Mouse (Mus musculus): ENCODE results near the gene Sugct.
"Not testable (repeated sequence)": the region's sequence is repeated elsewhere in the genome, so short reads cannot be mapped to it uniquely, and the experiment has no call there.

The Sugct gene

GRCm38 (mm10) chr13:16847236-16847635, 848.1 kb downstream of the Sugct start:
- DNase-seq, result no peak

GRCm38 (mm10) chr13:16840994-16841393, 854.4 kb downstream of the Sugct start:
- DNase-seq, result no peak

GRCm38 (mm10) chr13:16838409-16838808, 856.9 kb downstream of the Sugct start:
- DNase-seq, result no peak

- no peak for DNase-seq
These were observed 860.2 kb downstream of the Sugct start for GRCm38 (mm10) chr13:16835111-16835510.

GRCm38 (mm10) chr13:16833069-16833468, 862.3 kb downstream of the Sugct start:
- DNase-seq, result no peak

DNA sequence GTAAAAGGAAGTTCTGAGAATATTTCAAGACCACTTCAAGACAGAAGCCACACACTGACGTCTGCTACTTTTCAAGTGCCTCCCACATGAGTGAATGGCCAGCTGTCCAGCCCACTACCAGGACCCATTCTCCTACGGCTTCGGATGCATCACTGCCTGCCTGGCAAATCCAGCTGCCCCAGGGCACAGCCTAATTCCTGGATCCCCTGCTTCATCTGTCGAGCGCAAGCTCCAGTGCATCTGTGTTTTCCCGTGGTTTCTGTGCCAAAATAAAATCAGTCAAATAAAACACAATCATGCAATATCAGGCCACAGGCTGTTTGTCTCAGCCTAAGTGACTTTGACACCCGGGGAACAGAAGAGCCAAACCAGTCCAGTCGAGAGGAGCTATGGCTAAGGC, 863.5 kb downstream of the Sugct start:
- no peak for DNase-seq

DNA sequence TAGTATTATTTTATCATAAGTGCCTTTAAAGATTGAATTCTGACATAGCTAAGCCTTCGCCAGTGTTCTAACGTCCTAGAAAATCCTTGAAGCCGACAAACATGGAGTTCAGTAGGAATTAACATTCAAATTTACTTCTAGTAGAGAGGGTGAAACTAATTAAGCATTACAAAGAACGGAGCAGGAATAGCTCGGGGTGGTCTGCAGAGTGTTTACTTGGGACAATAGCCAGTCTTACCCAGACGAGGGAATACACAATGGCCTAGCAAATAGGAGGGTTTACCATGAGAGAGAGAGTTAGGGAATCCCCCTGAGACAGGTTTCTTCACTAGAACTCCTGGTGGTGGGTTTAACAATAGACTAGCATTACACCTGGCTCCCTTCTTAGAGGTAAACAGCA, 865.1 kb downstream of the Sugct start:
- not testable (repeated sequence) for DNase-seq

GRCm38 (mm10) chr13:16829589-16829988, 865.8 kb downstream of the Sugct start:
- peak; percentile 23 to 30 for DNase-seq

DNA sequence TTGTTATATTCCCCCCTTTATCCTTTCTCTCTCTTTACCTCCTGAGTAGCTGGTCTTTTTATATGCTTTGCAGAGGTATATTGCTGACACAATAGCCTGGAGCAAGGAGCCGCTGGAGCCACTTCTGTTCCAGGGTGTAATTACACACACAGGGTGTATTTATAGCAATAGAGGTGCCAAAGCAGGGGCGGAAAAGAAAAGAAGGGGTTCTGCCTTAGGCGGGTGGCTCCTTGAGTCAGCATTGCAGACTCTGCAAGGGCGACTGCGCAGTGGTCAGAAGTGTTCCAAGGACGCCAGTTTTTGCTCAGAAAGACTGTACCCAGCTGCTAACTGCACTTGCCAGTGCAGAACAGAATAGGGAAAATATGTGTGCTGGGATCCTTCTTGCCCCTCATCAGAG, 869.7 kb downstream of the Sugct start:
- no peak for DNase-seq

DNA sequence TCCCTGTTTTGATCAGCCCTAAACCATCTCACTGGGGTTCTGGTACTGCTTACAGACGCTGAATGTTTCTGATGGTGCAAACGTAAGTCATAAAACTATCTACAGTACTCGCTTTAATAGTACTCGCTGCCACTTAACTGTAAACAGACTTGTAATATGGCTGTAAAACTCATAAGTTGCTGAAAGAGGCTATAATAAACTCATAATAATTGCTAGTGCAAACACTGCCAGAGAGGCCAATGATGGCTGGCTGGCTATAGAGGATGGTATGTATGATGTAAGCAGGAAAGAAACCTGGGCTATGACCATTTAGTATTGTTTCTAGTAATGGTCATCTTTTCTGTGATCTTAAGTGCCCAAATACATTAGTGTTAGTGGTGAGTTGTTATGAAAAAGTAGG, 873.6 kb downstream of the Sugct start:
- no peak for DNase-seq

DNA sequence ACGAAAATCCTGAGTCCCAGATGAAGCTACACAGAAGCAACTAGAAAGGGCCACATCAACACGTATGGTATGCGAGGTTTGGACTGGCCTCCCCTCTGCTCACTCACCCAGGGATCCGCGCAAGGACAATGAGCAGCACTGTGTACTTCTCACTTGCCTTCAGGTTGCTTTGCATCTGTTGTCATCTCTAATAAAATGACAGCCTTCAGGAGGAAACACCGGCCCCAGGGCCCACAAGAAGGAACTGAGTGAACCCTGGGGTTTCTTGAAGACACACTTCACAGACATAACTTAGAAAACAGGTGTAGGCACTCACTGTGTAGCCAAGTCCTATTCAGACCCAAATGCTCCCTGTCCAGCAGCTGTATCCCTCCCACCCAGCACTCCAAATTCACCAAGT, 877.9 kb downstream of the Sugct start:
- DNase-seq, result no peak

GRCm38 (mm10) chr13:16816747-16817146, 878.6 kb downstream of the Sugct start:
- no peak for DNase-seq

GRCm38 (mm10) chr13:16812268-16812667, 883.1 kb downstream of the Sugct start:
- no peak for DNase-seq

All from kidney, postnatal 4 days (tissue).